Mouse (Mus musculus) layer of hippocampus, adult 18-20 months (tissue): ENCODE data around the gene Astn2. TPM values are rescaled to one million over a fixed set of nuclear protein-coding genes. Genes with fewer than 3 reads are reported as not detected.

Experiments
- DNase-seq, 2 experiments: peaks; one replicate each; pipeline ENCODE4 v3.0.0; 2022; ENCODE audit warnings: low spot score in 2 of 2
- total RNA-seq, 2 experiments: library from RNA; stranded (reverse); gene quantifications; 2 replicates each; pipeline ENCODE4 v1.2.3; 2021

Gene Astn2
- total RNA-seq, 2 experiments from 2014 or later: 23.6 to 24.0 TPM

- DNase-seq: peak in 1 of 2 experiments; percentile 7
These were observed 228.4 kb downstream of the Astn2 start for GRCm38 (mm10) chr4:66175887-66176533.

GRCm38 (mm10) chr4:66171583-66171982, 232.8 kb downstream of the Astn2 start:
- DNase-seq: no peak

DNA sequence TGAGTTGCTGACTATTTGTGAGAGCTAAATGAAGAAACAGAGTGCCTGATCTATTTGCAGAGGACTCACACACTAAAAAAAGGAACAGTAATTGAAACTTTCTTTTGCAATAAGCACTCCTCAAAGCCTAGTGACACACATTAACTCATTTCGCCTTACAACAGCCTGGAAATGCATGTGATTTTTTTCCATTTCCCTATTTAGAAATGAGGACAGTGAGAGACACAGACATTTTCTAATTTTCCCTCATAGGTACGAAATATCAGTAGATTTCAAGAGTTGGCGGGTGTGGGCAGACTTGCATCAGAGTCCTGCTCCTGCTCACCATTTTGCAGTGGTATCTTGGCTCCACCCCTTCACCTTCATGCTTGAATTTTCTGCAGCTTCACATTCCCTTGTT, 233.6 kb downstream of the Astn2 start:
- DNase-seq: no peak

GRCm38 (mm10) chr4:66169485-66169884, 234.9 kb downstream of the Astn2 start:
- DNase-seq: no peak

DNA sequence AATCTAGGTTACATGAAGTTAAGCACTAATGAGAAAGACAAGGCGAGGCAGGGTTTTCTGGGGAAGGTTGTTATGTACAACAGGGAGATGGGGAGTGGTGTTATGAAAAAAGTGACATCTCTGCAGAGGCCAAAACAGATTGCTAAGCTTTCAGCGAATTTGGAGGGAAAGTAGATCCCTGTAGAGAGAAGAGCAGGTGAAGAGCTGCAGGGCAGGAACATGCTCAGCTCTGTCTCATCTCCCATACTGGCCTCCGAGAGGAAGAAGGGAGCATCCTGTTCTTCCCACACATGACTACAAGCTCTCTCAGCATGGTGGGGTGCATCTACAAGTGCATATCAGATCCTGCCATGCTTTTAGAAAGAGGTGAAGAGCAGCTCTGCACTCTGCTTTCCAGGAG, 245.7 kb downstream of the Astn2 start:
- no peak for DNase-seq

- no peak for DNase-seq
These were observed 246.8 kb downstream of the Astn2 start for GRCm38 (mm10) chr4:66157439-66158113.

DNA sequence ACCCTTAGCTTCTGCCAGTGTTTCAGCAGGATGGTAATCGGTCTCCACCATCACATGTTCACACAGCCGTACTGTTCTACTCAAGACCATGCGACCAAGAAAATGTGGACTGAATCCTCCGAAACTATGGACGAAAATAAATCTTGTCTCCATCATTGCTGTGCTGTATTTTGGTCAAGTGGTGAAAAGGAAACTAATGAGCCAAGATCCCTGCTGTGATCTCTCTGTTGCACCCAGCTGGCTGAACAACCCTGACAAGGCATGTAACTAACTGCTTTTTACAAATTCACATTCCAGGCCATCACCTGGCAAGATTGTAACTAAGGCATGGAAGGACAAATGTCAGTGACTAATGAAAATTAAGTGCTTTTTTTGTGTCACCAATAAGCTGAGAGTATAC, 257.9 kb downstream of the Astn2 start:
- no peak for DNase-seq

DNA sequence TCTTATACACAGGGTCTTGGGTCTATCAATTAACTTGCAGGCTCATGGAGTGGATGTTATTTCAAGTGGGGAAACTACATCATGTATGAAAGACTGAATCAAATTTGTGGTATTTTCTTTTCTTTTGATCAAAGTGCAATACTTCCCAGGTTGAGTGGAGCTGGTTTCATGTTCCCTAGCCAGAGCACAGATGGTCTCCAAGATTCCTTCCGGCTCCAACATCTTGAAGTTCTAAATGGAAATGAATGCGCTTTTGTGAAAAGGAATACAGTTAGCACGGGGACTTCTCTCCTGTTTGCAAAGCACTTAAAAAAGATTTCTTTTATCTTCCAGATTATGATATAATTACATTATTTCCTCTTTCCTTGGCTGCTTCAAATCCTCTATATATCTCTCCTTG, 278.2 kb downstream of the Astn2 start:
- DNase-seq: peak; percentile 7 to 50

GRCm38 (mm10) chr4:66122766-66123358, 281.5 kb downstream of the Astn2 start:
- peak in 1 of 2 experiments; percentile 27 for DNase-seq

DNA sequence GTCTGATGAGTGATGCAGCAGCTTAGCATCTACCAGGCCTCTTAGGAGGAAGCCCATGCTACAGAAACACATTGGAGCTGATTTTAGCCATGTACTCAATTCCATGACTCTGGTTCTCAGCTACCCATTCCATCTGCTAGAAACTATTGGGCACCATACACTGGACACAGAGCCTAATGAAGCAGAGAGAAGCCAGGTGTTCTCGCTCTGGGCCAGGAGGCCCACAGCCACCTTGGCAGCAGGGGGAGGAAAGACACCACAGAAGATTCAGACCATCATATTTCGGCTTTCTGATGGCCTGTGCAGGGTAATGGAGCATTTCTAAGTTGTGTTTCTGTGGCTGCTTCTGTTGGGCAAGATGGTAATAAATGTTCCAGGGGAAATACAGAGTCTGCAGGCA, 290.2 kb downstream of the Astn2 start:
- no peak for DNase-seq

- DNase-seq: no peak
These were observed 302.4 kb downstream of the Astn2 start for GRCm38 (mm10) chr4:66102037-66102436.

DNA sequence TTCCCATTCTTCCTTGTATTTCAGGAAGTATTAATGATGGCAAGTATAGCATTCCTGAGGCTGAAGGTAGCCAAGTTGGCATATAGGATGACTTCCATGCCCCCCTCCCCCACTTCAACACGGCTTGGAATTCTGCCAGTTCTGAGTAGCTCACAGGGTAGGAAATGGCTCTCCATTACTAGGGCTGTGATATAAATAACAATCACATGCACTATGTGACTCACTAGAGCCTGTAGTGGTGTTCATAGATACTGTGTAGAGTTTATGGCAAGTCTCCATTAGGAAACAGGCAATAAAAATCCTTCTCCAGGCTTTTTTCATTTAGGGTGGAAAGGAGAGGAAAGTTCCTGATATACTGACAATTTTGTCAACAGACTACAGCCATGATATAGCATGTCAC, 306.8 kb downstream of the Astn2 start:
- DNase-seq: no peak

DNA sequence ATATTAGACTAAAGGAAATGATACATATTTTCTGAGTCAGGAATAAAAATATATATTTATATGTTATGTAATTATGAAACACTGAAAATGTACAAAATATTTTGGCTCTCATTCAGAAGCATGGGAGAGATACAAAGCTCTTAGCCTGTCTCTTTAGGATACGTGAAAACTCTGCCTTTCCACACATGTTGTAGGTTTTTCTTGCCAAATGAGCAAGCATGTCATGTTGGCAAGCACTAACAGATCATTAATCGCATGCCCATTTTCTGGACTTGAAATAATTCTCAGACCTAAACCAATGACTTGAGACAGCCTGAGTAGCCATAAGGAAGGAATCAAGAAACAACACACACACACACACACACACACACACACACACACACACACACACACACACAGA, 308.3 kb downstream of the Astn2 start:
- DNase-seq: no peak

DNA sequence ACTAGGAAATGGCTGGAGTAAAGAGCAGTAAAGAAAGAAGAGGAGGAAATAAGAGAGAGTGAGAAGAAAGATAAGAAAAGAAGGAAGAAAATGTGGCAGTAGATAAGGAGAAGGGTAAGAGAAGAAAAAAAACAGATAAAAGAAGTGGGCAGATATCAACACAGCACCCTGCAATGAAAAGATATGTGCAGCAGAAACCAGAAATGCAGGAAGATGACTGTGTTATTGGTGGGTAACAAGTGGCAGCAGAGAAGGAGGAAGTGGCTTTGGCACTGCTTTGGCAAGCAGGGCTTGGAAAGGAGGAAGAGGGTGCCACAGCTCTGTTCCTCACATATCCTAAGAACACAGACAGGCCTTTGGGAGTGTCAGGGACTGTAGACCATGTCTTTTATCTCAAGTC, 347.2 kb downstream of the Astn2 start:
- no peak for DNase-seq

- peak in 1 of 2 experiments; percentile 16 for DNase-seq
These were observed 348.7 kb downstream of the Astn2 start for GRCm38 (mm10) chr4:66055690-66056089.

DNA sequence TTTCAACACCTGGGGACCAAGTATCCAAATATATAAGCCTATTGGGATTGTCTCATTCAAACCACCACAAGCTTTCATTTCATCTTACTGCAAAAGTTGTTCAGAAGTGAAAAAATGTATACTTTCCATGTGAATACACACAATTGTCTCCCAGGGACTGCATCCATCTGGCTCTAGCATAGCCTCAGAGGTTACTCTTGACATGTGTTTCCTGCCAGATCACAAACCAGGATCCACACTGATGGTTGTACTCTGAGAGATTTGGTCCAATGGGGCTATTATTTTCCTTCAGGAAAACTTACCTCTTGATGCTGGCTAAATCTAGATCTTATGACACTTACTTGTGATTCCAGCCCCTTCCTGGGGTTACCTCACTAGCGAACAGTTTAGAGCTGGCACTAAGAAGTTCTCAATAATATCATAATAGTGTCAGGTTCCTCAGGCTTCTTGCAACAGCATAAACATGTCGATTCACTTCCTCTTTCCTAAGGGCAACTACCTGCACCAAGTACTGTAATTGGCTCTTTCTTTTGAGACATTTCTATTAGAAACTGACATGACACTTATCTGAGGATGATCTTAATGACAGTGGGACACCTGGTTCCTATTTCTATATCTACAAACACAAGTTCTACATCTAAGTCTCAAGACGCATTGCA, 361.3 kb downstream of the Astn2 start:
- DNase-seq: no peak

DNA sequence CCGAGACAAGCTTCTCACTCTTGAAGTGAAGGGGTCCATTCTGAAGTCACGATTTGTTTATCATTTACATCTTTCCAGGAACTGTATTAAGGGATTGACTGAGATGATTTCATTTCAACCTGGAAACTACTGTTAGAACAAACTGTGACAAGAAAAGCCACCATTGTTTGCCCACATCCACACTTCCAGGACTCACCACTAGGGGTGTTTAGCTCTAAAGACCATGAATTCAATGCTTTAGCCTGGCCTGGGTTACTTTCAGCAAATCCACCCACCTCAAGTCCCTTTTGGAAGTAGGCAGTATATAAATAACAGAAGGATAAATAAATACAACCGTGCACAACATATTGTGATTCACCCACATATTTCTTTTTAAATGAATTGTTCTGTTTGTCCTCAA, 370.6 kb downstream of the Astn2 start:
- peak in 1 of 2 experiments; percentile 37 for DNase-seq

DNA sequence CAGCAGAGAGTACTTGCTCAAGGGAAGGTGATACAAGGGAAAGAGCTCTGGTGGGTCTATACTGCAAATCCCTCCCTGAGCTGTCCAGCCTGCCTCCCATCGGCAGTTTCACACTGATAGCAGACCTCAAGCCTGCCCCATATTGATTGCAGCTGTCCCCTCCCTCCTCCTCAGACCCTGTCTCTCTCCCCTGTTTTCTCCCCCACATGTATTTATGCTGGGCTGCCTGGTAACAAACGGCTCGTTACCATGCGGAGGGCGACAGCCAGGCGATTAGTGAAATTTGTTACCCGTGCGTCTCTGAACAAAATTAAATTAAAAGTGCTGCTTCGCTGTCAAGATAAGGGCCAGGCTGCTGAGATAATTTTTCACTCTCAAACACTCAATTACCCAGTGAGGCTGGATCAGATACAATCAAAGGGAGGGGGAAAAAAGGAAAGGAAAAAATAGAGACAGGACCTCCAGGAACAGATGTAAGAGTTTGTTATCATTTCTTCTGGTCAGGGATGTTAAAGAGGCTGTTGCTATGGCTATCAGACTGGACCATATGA, 373.0 kb downstream of the Astn2 start:
- DNase-seq: no peak

GRCm38 (mm10) chr4:66029901-66030300, 374.5 kb downstream of the Astn2 start:
- no peak for DNase-seq

DNA sequence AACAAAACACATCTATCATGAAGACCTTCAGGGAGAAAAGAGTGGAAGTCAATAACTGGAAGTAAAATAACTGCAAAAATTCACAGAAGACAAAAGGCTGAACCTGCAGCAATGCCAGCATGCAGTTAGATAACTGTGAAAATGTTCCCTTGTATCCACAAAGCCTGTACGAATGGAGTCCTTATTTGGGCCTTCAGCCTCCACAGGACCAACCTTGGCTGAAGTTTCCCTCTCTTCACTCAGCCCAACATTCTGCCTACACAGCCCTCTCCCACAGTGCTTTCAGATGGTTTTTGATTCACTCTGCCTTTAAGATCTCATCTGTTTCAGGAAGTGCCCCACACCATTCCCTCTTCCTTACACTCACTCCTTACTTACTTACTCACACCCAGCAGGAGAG, 376.5 kb downstream of the Astn2 start:
- DNase-seq: no peak

GRCm38 (mm10) chr4:66025393-66026062, 378.9 kb downstream of the Astn2 start:
- peak in 1 of 2 experiments; percentile 17 for DNase-seq
